Mouse (Mus musculus) C2C12 (cell line): ENCODE data around the gene Aox1.

Source experiments
- CEBPB ChIP-seq: IDR thresholded peaks from one replicate; pipeline ENCODE4 v1.6.1; 2011; ENCODE audit warnings: low read depth, mild to moderate bottlenecking, control low read depth, moderate library complexity
- CTCF ChIP-seq: IDR thresholded peaks from one replicate; pipeline ENCODE4 v1.5.1; 2011; ENCODE audit not compliant: control insufficient read depth, insufficient read depth, insufficient read length
- MAX ChIP-seq: IDR thresholded peaks from one replicate; pipeline ENCODE4 v1.6.1; 2011; ENCODE audit warnings: mild to moderate bottlenecking, control low read depth
- MYOD1 ChIP-seq: IDR thresholded peaks from one replicate; pipeline ENCODE4 v1.6.1; 2011; ENCODE audit warnings: low read depth; ENCODE audit not compliant: control insufficient read depth, insufficient read length
- USF1 ChIP-seq: IDR thresholded peaks from one replicate; pipeline ENCODE4 v1.6.1; 2011; ENCODE audit warnings: low read depth, mild to moderate bottlenecking, control low read depth, moderate library complexity

GRCm38 (mm10) chr1:58079689-58080088, 50.0 kb downstream of the Aox1 start:
- no peak for TF ChIP-seq CTCF
- TF ChIP-seq MAX = no peak
- TF ChIP-seq USF1 = no peak
- TF ChIP-seq CEBPB = no peak
- no peak for TF ChIP-seq MYOD1
